Mouse (Mus musculus): ENCODE results near the gene Olfml2a. TPM values are rescaled to one million over a fixed set of nuclear protein-coding genes. Genes with fewer than 3 reads are reported as not detected.

Gene Olfml2a
- polyA plus RNA-seq, 1 experiment from 2014 or later, result 5.6 TPM

- H3K9ac ChIP-seq, result no peak overlapping the region
- no peak for ATAC-seq (ENCODE audit: borderline replicate concordance, extremely low read depth, low FRiP score, low TSS enrichment)
- WGBS, result 26% methylated on average over 2 of the region's 2 CpGs
- no peaks in the 10 kb centered on the region; the same call in 1 of the 2 replicates for H3K27me3 ChIP-seq
- no peak overlapping the region for H3K4me3 ChIP-seq
- no peaks in the 10 kb centered on the region for H3K4me1 ChIP-seq
- no peaks in the 10 kb centered on the region for H3K36me3 ChIP-seq
- H3K4me2 ChIP-seq, result no peak overlapping the region
- no peaks in the 10 kb centered on the region for H3K9me3 ChIP-seq
- no peak overlapping the region for H3K27ac ChIP-seq
Observed at GRCm38 (mm10) chr2:38973223-38973622, 41.4 kb downstream of the Olfml2a start.

DNA sequence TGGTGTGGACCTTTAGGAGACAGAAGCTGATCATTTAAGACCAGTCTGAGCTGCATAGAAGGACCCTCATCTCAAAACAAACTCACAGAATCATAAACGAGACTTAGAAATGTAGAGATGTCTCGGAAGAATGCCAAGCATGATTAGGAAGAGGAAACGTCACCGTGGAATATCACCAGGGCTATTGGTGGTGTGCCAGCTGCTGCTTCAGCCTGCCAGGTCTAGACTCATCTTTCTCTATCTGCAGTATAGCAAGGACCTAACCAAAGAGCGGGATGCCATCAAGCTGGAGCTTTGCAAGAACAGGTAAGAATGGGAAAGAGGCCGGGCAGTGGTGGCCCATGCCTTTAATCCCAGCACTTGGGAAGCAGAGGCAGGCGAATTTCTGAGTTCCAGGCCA lies 41.9 kb downstream of the Olfml2a start:
- H3K36me3 ChIP-seq, result no peaks in the 10 kb centered on the region
- no peak for ATAC-seq (ENCODE audit: borderline replicate concordance, extremely low read depth, low FRiP score, low TSS enrichment)
- H3K4me1 ChIP-seq, result no peaks in the 10 kb centered on the region

DNA sequence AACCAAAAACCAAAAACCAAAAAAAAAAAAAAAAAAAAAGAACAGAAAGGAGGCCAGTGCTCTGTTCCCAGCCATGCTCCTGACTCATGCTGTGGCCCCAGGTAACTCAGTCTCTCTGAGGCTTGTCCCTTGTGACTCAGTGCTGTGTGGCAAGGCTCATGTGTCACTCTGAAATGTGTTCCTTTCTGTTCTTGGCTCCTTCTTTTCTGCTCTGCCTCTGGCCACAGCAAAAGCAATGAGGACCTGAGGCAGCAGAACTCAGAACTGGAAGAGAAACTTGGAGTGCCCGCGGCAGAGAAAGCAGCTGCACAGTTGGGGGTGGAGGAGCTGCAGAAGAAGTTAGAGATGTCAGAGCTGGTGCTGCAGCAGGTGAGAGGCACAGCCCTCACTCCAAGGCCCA lies 42.4 kb downstream of the Olfml2a start:
- H3K27me3 ChIP-seq, result no peaks in the 10 kb centered on the region; the same call in 1 of the 2 replicates
- no peak overlapping the region for H3K27ac ChIP-seq
- H3K9me3 ChIP-seq, result no peaks in the 10 kb centered on the region
- H3K4me1 ChIP-seq, result no peaks in the 10 kb centered on the region
- H3K4me2 ChIP-seq, result no peak overlapping the region
- H3K4me3 ChIP-seq, result no peak overlapping the region
- no peak overlapping the region for H3K9ac ChIP-seq
- ATAC-seq (ENCODE audit: borderline replicate concordance, extremely low read depth, low FRiP score, low TSS enrichment), result no peak
- H3K36me3 ChIP-seq, result no peaks in the 10 kb centered on the region
- 30% methylated on average over 2 of the region's 2 CpGs for WGBS

More for the DNA sequence above, 41.9 kb downstream of the Olfml2a start:
- H3K9ac ChIP-seq, result no peak overlapping the region
- no peaks in the 10 kb centered on the region; the same call in 1 of the 2 replicates for H3K27me3 ChIP-seq
- H3K27ac ChIP-seq, result no peak overlapping the region
- no peak overlapping the region for H3K4me2 ChIP-seq
- 58% methylated on average over 7 of the region's 7 CpGs for WGBS
- H3K4me3 ChIP-seq, result no peak overlapping the region
- no peaks in the 10 kb centered on the region for H3K9me3 ChIP-seq

DNA sequence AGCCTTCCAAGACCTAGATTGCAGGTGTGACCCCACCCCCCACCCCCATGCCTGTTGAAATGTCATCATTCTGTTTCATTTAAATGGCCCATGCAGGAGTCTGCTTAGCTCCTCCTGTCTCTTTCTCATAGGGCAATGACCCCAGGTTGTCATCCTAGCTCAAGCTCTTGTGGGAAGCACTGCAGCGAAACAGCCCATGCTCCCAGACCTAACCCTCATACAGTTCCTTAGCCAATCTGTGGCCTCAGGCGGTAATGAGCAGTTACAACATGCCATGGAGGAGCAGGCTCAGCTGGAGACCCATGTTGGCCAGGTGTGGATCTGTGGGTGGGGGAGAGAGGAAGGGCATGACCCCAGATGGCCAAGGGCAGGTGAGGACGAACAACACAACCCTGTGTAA lies 43.4 kb downstream of the Olfml2a start:
- H3K36me3 ChIP-seq, result no peaks in the 10 kb centered on the region
- no peak overlapping the region for H3K4me2 ChIP-seq
- no peaks in the 10 kb centered on the region; the same call in 1 of the 2 replicates for H3K27me3 ChIP-seq
- H3K4me3 ChIP-seq, result no peak overlapping the region
- no peak for ATAC-seq (ENCODE audit: borderline replicate concordance, extremely low read depth, low FRiP score, low TSS enrichment)
- no peak overlapping the region for H3K9ac ChIP-seq
- H3K9me3 ChIP-seq, result no peaks in the 10 kb centered on the region
- 70% methylated on average over 3 of the region's 3 CpGs for WGBS
- no peaks in the 10 kb centered on the region for H3K4me1 ChIP-seq
- no peak overlapping the region for H3K27ac ChIP-seq

DNA sequence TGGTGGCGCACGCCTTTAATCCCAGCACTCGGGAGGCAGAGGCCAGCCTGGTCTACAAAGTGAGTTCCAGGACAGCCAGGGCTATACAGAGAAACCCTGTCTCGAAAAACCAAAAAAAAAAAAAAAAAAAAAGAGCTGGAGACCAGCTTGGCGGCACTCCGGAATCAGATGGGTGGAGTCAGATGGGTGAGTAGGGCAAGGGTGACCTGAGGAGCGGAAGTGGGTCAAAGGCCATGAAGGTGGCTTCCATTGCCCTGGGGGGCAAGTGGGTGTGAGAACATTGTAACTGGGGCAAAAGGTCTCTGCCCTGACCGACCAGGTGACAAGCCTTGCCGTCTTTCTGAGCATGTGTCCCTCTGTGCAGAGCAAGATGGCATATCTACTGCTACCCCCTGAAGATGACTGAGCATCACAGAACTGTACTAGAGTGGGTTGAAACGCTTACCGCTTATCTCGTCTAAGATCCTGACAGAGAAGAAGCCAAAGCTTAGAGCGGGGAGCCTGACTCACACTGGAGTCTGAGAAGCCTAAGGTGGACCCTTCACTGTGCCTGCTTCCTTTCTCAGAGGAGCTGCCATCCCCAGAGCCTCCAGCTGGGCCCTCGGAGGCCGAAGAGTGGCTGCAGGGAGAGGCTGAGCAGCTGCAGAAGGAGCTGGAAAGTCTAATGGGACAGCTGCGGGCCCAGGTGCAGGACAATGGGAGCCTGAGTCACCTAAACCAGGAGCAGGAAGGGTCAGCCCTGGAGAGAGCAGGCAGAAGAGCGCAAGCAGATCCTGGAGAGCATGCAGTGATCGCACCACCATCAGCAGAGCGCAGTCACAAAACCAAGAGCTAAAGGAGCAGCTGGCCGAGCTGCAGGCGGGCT lies 44.4 kb downstream of the Olfml2a start:
- 80% methylated on average over 21 of the region's 21 CpGs for WGBS
- no peaks in the 10 kb centered on the region for H3K36me3 ChIP-seq
- ATAC-seq (ENCODE audit: borderline replicate concordance, extremely low read depth, low FRiP score, low TSS enrichment), result no peak
- no peak overlapping the region for H3K4me3 ChIP-seq
- H3K27me3 ChIP-seq, result no peaks in the 10 kb centered on the region; the same call in 1 of the 2 replicates
- no peaks in the 10 kb centered on the region for H3K9me3 ChIP-seq
- no peak overlapping the region for H3K27ac ChIP-seq
- H3K4me2 ChIP-seq, result no peak overlapping the region
- no peaks in the 10 kb centered on the region for H3K4me1 ChIP-seq
- H3K9ac ChIP-seq, result no peak overlapping the region

DNA sequence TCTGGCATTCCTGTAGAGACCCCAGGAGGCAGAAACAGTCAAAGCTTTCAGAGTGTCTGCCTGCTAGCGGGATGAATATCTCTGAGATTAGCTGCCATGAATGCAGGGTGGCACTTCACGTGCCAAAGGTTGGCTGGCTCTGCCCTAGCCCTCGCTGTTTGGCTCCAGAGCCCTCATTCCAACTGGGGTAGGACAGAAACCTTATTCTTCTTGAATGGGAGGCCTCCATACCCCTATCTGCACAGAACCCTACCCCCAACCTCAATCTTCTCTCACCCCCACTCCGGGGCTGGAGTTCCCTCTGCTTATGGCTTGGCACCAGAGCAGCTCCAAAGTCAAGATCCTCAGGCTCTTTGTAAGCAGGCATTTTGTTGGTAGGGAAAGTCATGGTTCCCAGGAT lies 46.1 kb downstream of the Olfml2a start:
- H3K9me3 ChIP-seq, result no peaks in the 10 kb centered on the region
- 63% methylated on average over 4 of the region's 4 CpGs for WGBS
- no peak overlapping the region for H3K27ac ChIP-seq
- no peaks in the 10 kb centered on the region; the same call in 1 of the 2 replicates for H3K27me3 ChIP-seq
- H3K4me1 ChIP-seq, result no peaks in the 10 kb centered on the region
- H3K36me3 ChIP-seq, result no peaks in the 10 kb centered on the region
- H3K4me2 ChIP-seq, result no peak overlapping the region
- ATAC-seq (ENCODE audit: borderline replicate concordance, extremely low read depth, low FRiP score, low TSS enrichment), result no peak
- no peak overlapping the region for H3K9ac ChIP-seq
- H3K4me3 ChIP-seq, result no peak overlapping the region

GRCm38 (mm10) chr2:38983456-38983855 lies 51.7 kb downstream of the Olfml2a start:
- Histone ChIP-seq H3K9ac (no peak overlapping the region), H3K36me3 (no peaks in the 10 kb centered on the region), H3K4me1 (no peaks in the 10 kb centered on the region), H3K4me2 (no peak overlapping the region), H3K27ac (no peak overlapping the region), H3K4me3 (no peak overlapping the region), H3K9me3 (no peaks in the 10 kb centered on the region), H3K27me3 (no peaks in the 10 kb centered on the region)
- WGBS, result 91% methylated on average over 2 of the region's 2 CpGs
- ATAC-seq (ENCODE audit: borderline replicate concordance, extremely low read depth, low FRiP score, low TSS enrichment), result no peak

DNA sequence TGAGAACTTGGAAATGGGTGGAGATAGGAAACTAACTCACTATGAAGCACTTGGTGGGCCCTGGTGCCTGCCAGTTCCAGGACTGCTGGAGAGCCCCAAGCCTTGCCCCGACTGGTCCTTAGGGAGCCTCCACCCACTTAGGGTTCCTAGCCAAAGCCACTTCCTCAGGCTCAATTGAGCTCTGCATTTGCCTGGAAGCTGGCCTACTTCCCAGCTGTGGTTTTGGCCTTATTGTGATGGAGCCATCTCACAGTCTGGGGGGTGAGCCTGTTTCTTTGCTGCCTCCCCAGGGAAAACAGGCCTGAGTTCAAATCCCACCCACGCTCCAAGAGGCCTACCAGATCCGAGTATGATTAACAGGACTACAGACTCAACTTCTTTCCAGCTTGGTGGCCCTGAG lies 54.8 kb downstream of the Olfml2a start:
- no peaks in the 10 kb centered on the region for H3K36me3 ChIP-seq
- ATAC-seq (ENCODE audit: borderline replicate concordance, extremely low read depth, low FRiP score, low TSS enrichment), result no peak
- H3K27ac ChIP-seq, result no peak overlapping the region
- H3K4me3 ChIP-seq, result no peak overlapping the region
- H3K4me2 ChIP-seq, result no peak overlapping the region
- no peaks in the 10 kb centered on the region for H3K9me3 ChIP-seq
- H3K9ac ChIP-seq, result no peak overlapping the region
- H3K27me3 ChIP-seq, result no peaks in the 10 kb centered on the region
- WGBS, result 76% methylated on average over 3 of the region's 3 CpGs
- no peaks in the 10 kb centered on the region for H3K4me1 ChIP-seq

GRCm38 (mm10) chr2:38987371-38987770 lies 55.6 kb downstream of the Olfml2a start:
- H3K4me3 ChIP-seq, result no peak overlapping the region
- H3K36me3 ChIP-seq, result no peaks in the 10 kb centered on the region
- no peak overlapping the region for H3K27ac ChIP-seq
- no peak overlapping the region for H3K9ac ChIP-seq
- H3K9me3 ChIP-seq, result no peaks in the 10 kb centered on the region
- H3K4me1 ChIP-seq, result no peaks in the 10 kb centered on the region
- no peak overlapping the region for H3K4me2 ChIP-seq
- no peaks in the 10 kb centered on the region for H3K27me3 ChIP-seq
- 73% methylated on average over 1 of the region's 1 CpGs for WGBS
- no peak for ATAC-seq (ENCODE audit: borderline replicate concordance, extremely low read depth, low FRiP score, low TSS enrichment)

DNA sequence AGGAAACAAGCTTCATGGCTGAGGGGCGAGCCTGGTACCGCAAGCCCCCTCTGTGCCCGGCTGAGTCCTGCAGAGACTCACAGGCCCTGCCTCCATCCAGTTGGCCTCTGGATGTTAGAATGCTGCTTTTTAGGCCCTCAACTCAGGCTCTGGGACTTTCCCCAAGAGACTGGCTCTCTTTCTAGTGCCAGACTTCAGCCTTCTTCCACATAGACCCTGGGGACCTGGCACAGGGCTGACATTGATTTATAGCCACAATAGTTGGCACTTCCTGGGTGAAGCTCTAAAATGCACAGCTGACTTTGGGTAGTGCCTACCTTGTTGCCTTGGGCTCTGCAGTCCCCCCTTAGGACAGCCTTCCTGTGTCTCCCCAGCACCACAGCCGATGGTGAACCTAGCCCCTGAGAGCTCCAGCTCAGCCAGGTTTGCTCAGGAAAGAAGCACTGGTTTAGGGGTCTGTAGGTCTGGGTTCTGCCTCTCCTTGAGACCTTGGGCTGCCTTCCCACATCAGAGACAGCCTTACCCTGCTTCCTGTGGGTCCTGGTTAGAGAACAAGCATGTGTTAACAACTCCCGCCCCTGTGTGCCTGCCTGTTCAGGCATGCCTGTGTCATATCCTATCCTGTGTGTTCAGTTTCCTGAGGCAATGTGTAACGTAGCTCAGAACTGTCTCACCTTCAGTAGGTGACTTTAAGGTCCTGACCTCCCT lies 56.2 kb downstream of the Olfml2a start:
- no peak overlapping the region for H3K9ac ChIP-seq
- H3K27me3 ChIP-seq, result no peaks in the 10 kb centered on the region
- no peak for ATAC-seq (ENCODE audit: borderline replicate concordance, extremely low read depth, low FRiP score, low TSS enrichment)
- H3K4me1 ChIP-seq, result 0 out of 2 replicates have a peak, but pooled peaks cover 4% of the 10 kb centered on the region
- no peak overlapping the region for H3K4me2 ChIP-seq
- H3K36me3 ChIP-seq, result no peaks in the 10 kb centered on the region
- no peaks in the 10 kb centered on the region for H3K9me3 ChIP-seq
- no peak overlapping the region for H3K4me3 ChIP-seq
- H3K27ac ChIP-seq, result no peak overlapping the region
- 76% methylated on average over 6 of the region's 6 CpGs for WGBS

GRCm38 (mm10) chr2:38988929-38989328 lies 57.2 kb downstream of the Olfml2a start:
- Histone ChIP-seq H3K36me3 (no peaks in the 10 kb centered on the region), H3K27me3 (no peaks in the 10 kb centered on the region), H3K9ac (no peak overlapping the region), H3K4me3 (no peak overlapping the region), H3K9me3 (no peaks in the 10 kb centered on the region), H3K4me2 (no peak overlapping the region), H3K27ac (no peak overlapping the region), H3K4me1 (0 out of 2 replicates have a peak, but pooled peaks cover 7% of the 10 kb centered on the region)
- no peak for ATAC-seq (ENCODE audit: borderline replicate concordance, extremely low read depth, low FRiP score, low TSS enrichment)
- WGBS, result 88% methylated on average over 2 of the region's 2 CpGs

GRCm38 (mm10) chr2:38992004-38992403 lies 60.2 kb downstream of the Olfml2a start:
- H3K36me3 ChIP-seq, result no peaks in the 10 kb centered on the region
- H3K4me1 ChIP-seq, result 0 out of 2 replicates have a peak, but pooled peaks cover 7% of the 10 kb centered on the region
- H3K9ac ChIP-seq, result no peak overlapping the region
- H3K9me3 ChIP-seq, result no peaks in the 10 kb centered on the region
- ATAC-seq (ENCODE audit: borderline replicate concordance, extremely low read depth, low FRiP score, low TSS enrichment), result 0 out of 2 replicates have a peak, but pooled peaks have one; percentile 20
- H3K4me3 ChIP-seq, result no peak overlapping the region
- 39% methylated on average over 4 of the region's 4 CpGs for WGBS
- H3K4me2 ChIP-seq, result no peak overlapping the region
- H3K27ac ChIP-seq, result no peak overlapping the region
- no peaks in the 10 kb centered on the region for H3K27me3 ChIP-seq

Measured in lung, embryonic 15.5 days (tissue).